Mouse (Mus musculus) lung, adult 18-20 months (tissue): ENCODE measurements around the gene Sumf1.
A peak's percentile ranks its signal among the peaks of the same experiment; 100 is the strongest.

ENCODE experiments used
- DNase-seq, 2 experiments: peaks; one replicate each; pipeline ENCODE4 v3.0.0; 2022; ENCODE audit warnings: mixed read lengths in 2 of 2

The Sumf1 gene

GRCm38 (mm10) chr6:108206914-108207566, 21.7 kb upstream of the Sumf1 start:
- DNase-seq: no peak

DNA sequence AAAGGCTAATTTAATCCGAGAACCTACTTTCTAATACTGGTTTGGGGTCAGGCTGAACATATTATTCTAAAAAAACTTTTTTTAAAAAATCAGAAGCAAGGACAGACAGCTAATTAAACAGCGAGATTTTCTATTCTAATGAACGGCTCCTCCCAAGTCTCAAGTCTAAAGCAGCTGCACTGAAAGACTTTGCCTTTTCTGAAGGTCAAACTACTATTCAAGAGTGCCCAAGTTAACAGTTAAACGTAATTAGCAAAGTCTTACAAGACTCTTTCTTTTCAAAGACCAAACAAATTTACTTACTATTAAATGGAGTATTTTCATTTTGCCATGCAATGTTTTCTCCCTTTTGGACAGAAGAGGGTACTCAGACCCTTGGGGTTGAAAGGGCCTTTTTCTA, 20.8 kb upstream of the Sumf1 start:
- no peak for DNase-seq

DNA sequence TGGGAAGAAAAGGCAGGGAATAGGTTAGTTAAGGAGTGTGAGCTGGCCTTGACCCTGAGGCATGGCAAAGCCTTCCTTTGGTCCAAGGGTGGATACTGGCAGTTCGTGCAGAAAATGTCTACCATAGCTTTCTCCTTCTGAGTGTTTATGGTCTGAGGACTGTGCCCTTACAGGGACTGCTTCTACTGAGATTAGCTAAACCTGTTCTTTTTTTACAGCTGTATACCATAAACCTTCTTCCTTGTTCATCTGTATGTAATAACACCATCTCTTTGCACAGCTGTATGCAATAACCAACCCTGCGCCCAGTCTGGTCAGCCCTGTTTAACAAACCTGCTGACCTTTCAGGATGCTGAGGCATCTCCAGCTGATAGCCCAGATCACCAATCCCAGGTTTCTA, 18.9 kb upstream of the Sumf1 start:
- DNase-seq: no peak

DNA sequence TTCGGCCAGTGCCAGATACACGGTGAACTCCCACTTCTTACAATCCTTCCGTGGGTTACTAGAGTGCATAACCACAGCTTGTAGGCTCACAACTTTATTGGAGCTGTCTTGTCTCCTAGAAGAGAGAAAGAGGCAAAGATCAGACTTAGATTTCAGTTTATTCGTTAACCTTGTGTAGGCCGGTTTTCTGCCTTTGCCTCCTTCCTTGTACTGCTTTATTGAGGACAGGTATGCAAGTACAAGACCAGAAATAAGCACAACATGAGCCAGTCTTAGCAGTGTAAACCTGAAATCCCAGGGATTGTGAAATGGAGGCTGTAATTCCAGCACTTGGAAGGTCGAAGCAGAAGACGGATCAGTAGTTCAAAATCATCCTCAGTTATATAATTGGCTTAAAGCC, 12.9 kb upstream of the Sumf1 start:
- DNase-seq: no peak

DNA sequence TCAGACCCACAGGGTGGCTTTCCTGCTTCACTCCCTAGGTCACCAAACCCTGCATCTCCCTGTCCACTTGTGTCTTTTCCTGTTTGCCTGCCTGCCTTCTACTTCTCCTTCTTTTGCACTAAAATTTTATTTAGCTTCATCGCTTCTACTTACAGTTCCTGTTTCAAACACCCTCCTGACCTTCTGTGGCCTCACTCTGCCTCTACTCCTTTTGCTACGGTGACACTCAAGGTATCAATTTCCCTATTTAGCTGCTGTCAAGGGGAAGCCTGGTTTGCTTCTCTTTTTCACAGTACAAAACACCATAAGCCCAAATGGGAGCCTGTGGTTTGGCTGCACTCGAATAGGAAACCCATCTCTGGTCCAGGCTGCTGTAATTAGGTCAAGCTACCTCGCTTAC, 11.7 kb upstream of the Sumf1 start:
- DNase-seq: peak in 1 of 2 experiments; percentile 9

GRCm38 (mm10) chr6:108196665-108197064, 11.3 kb upstream of the Sumf1 start:
- DNase-seq: no peak

DNA sequence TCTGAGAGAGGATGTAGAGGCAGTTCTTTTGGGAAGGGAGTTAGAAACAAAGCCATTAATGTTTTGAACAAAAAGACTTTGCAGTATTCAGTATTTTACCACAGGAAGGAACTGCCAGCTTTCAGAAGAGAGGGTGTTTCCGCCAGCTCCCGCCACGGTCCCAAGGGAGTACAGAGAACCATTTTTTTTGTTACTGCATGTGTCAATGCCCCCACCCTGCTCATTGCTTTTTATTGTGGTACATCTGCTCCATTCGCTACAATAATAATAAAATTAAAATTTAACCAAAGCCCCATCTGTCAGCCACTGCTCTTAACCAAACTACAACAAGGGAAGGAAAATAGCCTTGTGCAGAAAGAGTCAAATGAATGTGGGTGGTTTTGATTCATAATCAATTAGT, 7.2 kb upstream of the Sumf1 start:
- DNase-seq: no peak

DNA sequence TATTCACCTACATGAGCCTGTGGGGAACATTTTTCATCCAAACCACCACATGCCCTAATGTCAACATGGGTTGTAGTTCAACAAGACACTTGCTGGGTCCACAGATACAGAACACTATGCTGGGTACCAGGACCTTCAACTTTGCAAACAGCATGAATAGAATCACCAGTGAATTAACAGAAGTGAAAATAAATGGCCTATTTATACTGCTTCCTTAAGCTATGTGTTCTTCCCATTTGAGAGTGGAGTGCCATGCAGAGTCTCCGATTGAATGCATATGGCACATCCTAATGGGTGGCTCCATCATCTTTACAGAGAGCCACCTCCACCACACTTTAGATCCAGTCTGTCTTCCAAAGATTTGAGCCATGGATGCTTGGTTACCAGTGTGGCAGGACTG, 5.3 kb upstream of the Sumf1 start:
- DNase-seq: no peak

GRCm38 (mm10) chr6:108185685-108186009, 265 bp upstream of the Sumf1 start:
- no peak for DNase-seq

- DNase-seq: no peak
Observed at GRCm38 (mm10) chr6:108179087-108179486, 6.3 kb downstream of the Sumf1 start.

- no peak for DNase-seq
Observed at GRCm38 (mm10) chr6:108174181-108174580, 11.2 kb downstream of the Sumf1 start.

GRCm38 (mm10) chr6:108172219-108172618, 13.2 kb downstream of the Sumf1 start:
- no peak for DNase-seq

GRCm38 (mm10) chr6:108169466-108169865, 15.9 kb downstream of the Sumf1 start:
- no peak for DNase-seq

- no peak for DNase-seq
Observed at GRCm38 (mm10) chr6:108168723-108169122, 16.7 kb downstream of the Sumf1 start.

DNA sequence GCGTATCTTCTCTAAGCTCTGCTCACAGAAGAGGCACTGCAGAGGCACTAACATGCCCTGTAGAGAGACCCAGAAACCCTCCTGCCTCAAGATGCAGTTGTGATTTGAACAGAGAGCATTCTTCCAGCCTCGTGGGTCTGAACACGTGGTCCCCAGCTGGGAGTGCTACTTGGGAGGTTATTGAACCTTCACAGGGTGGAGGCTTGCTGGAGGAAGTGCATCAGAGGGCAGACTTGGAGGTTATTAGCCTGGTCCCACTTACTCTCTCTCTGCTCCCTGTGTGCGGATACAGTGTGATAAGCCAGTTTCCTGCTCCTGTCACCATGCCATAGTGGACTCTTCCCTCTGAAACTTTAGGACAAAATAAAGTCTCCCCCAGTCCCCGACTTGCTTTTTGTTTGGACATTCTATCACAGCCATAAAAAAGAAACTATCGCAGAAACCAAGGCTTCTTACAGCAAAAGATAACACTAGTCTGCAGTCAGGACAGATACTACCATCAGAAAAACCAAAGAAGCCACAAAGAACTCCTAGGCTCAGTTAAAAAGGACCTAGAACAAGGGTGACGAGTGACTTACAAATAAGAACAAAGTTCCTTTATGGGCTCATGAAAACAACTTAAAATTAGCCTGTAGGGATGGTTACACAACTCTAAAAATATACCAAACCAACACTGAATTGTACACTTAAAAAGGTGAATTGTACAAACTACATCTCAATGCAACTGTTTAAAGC, 17.3 kb downstream of the Sumf1 start:
- no peak for DNase-seq

DNA sequence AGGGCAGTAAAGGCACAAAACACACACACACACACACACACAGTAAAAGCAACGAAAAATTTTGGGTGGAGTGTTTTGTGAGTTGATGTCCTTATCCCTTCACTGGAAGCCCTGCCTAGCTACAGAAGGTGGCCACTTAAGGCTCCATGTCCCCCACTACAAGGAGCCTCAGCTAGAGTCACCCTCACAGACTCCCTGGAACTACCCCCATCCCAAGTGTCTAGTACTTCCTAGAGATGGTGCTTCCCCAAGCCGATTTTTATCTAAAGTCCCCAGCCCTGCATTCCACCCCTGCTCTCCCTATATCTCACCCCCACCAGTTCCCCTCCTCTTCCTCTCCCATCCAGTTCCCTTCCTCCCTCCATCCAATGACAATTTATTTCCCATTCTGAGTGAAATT, 19.8 kb downstream of the Sumf1 start:
- no peak for DNase-seq

DNA sequence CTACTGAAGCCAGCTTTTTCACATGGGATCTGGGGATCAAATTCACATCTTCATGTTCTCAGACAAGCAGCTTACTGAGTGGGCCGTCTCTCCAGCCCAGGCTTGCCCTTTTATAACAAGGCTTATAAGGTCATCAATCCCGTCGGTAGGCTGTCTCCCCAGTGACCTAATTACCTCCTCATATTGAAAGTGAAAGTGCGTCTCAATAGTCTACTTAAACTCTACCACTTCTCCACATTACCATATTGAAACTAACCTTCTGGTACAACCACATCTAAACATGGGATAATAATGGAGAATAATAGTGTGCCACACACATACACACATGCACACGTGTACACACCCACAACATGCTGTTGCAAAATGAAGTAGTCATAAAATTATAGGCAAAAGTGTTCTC, 20.4 kb downstream of the Sumf1 start:
- no peak for DNase-seq

- DNase-seq: no peak
Observed at GRCm38 (mm10) chr6:108160608-108161007, 24.8 kb downstream of the Sumf1 start.

GRCm38 (mm10) chr6:108156881-108157280, 28.5 kb downstream of the Sumf1 start:
- DNase-seq: no peak

- DNase-seq: no peak
Observed at GRCm38 (mm10) chr6:108154243-108154642, 31.1 kb downstream of the Sumf1 start.

GRCm38 (mm10) chr6:108152661-108153269, 32.6 kb downstream of the Sumf1 start:
- no peak for DNase-seq

GRCm38 (mm10) chr6:108152081-108152480, 33.3 kb downstream of the Sumf1 start:
- DNase-seq: no peak

- DNase-seq: no peak
Observed at GRCm38 (mm10) chr6:108149235-108149634, 36.1 kb downstream of the Sumf1 start.

DNA sequence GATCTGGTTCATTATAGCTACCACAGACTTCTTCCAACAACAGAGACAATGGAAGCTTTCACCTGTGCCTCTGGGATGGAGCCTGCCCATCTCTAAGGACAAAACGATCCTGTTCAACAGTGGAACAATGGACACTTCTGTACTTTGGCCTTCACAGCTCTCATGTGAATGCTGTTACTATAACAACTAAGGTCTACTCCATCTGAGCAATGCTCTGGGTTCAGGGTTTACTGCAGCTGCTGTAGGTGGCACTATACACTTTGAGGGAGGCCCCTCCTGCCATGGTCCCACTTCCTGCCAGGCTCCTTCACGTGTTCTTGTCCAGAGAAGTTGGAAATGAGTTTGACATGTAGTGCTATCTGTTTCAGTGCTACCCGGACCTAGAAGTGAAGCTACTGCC, 36.9 kb downstream of the Sumf1 start:
- DNase-seq: no peak
